Mouse (Mus musculus) heart, postnatal 0 days (tissue): ENCODE measurements around the gene Chd8.

Experiments used
- CTCF ChIP-seq: IDR thresholded peaks from 2 replicates; pipeline ENCODE4 v1.5.1; 2016; ENCODE audit warnings: antibody characterized with exemption, control low read depth, low read depth
- EP300 ChIP-seq: IDR thresholded peaks from 2 replicates; pipeline ENCODE4 v1.6.1; 2016; ENCODE audit warnings: antibody characterized with exemption, low read depth

GRCm38 (mm10) chr14:52188788-52189187, 68.8 kb downstream of the Chd8 start:
- TF ChIP-seq CTCF (no peak), EP300 (no peak)
